Mouse (Mus musculus) liver, adult 2 months (tissue): ENCODE results near the gene Prickle2. TPM values are rescaled to one million over a fixed set of nuclear protein-coding genes. Genes with fewer than 3 reads are reported as not detected.

ENCODE experiments used
- DNase-seq: peaks from one replicate; pipeline ENCODE4 v3.0.0-alpha.2; 2011; ENCODE audit warnings: low read depth, low spot score; ENCODE audit errors: extremely low read depth
- H3K27ac ChIP-seq: fragments of 200-500 bp; replicated peaks from 2 replicates; pipeline ENCODE4 v1.5.1; 2012; ENCODE audit warnings: low read depth, mild to moderate bottlenecking, control low read depth, inconsistent platforms, low read length; ENCODE audit not compliant: insufficient read depth
- H3K27me3 ChIP-seq: fragments of 200-500 bp; 2 replicates; pipeline ENCODE4 v1.6.1; 2012; ENCODE audit warnings: mild to moderate bottlenecking, moderate library complexity, low read length, inconsistent platforms; ENCODE audit not compliant: control insufficient read depth, insufficient read depth
- H3K36me3 ChIP-seq: fragments of 200-500 bp; 2 replicates; pipeline ENCODE4 v1.6.1; 2012; ENCODE audit warnings: low read length, inconsistent platforms; ENCODE audit not compliant: control insufficient read depth, insufficient read depth
- H3K4me1 ChIP-seq: fragments of 200-500 bp; 2 replicates; pipeline ENCODE4 v1.6.1; 2011; ENCODE audit warnings: low read length; ENCODE audit not compliant: control insufficient read depth, insufficient read depth
- H3K4me3 ChIP-seq: fragments of 200-500 bp; 2 replicates; pipeline ENCODE4 v1.5.1; 2011; ENCODE audit warnings: low read depth, mild to moderate bottlenecking, control low read depth, low read length, moderate library complexity; ENCODE audit not compliant: insufficient read depth
- H3K79me2 ChIP-seq: fragments of 200-500 bp; 2 replicates; pipeline ENCODE4 v1.6.1; 2012; ENCODE audit warnings: inconsistent platforms, mild to moderate bottlenecking, low read length, moderate library complexity; ENCODE audit not compliant: control insufficient read depth, insufficient read depth
- H3K9ac ChIP-seq: fragments of 200-500 bp; 2 replicates; pipeline ENCODE4 v1.6.1; 2012; ENCODE audit warnings: low read depth, mild to moderate bottlenecking, control low read depth, inconsistent platforms, low read length
- CTCF ChIP-seq: fragments of 200-500 bp; IDR thresholded peaks from 2 replicates; pipeline ENCODE4 v1.5.1; 2011; ENCODE audit warnings: low read depth, low read length, control low read depth
- POLR2A ChIP-seq: fragments of 200-500 bp; IDR thresholded peaks from 2 replicates; pipeline ENCODE4 v1.6.1; 2011; ENCODE audit warnings: low read length, control low read depth; ENCODE audit not compliant: insufficient read depth; ENCODE audit errors: extremely low read depth
- WGBS: fragments of 180-500 bp; shearing (Covaris S2); methylation state at CpG from one replicate; pipeline ENCODE4 v1.1.7; 2018; 5-methylcytosine and 5-hydroxymethylcytosine counted together
- polyA plus RNA-seq: library from polyadenylated mRNA; depleted of rRNA; stranded (reverse); fragments of >200 nt; gene quantifications from 2 replicates; pipeline ENCODE4 v1.2.3, GENCODE M21; 2012
- total RNA-seq: library from RNA; depleted of rRNA; stranded (reverse); fragments of >200 nt; gene quantifications from 2 replicates; pipeline ENCODE4 v1.2.3, GENCODE M21; 2014

The Prickle2 gene
- total and polyA plus RNA-seq, 2 experiments: 0.42 to 1.1 TPM

- H3K4me3 ChIP-seq: no peak overlapping the region
- H3K27ac ChIP-seq: no peak overlapping the region
- 73% methylated on average over 4 of the region's 4 CpGs for WGBS
- no peaks in the 10 kb centered on the region for H3K79me2 ChIP-seq
- H3K36me3 ChIP-seq: no peaks in the 10 kb centered on the region
- DNase-seq: no peak
- H3K27me3 ChIP-seq: no peaks in the 10 kb centered on the region
- H3K9ac ChIP-seq: no peak overlapping the region
- no peak for TF ChIP-seq CTCF
- no peaks in the 10 kb centered on the region for H3K4me1 ChIP-seq
Measured at GRCm38 (mm10) chr6:92575227-92575626, 130.7 kb downstream of the Prickle2 start.

DNA sequence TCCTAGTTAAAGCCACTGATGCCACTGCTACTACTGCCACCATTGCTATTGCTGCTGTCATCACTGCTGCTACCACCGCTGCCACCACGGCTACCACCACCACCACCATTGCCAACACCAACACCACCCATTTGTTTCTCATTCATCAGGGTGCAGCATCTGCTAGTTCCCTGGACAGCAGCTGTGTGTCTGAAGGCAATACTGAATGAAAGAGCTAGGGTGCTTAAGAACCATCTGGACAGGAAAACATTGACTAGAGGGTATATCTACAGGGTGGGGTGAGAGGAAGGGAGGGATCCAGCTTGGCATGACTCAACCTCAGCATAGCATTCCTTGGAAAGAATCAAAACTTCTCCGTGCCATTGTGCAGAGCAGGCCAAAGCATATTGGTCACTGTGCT is 133.8 kb downstream of the Prickle2 start:
- Histone ChIP-seq H3K27ac (no peak overlapping the region), H3K4me3 (no peak overlapping the region), H3K9ac (no peak overlapping the region), H3K79me2 (no peaks in the 10 kb centered on the region), H3K36me3 (no peaks in the 10 kb centered on the region), H3K27me3 (no peaks in the 10 kb centered on the region), H3K4me1 (no peaks in the 10 kb centered on the region)
- 85% methylated on average over 3 of the region's 3 CpGs for WGBS
- no peak for DNase-seq
- TF ChIP-seq POLR2A (no peak), CTCF (no peak)

DNA sequence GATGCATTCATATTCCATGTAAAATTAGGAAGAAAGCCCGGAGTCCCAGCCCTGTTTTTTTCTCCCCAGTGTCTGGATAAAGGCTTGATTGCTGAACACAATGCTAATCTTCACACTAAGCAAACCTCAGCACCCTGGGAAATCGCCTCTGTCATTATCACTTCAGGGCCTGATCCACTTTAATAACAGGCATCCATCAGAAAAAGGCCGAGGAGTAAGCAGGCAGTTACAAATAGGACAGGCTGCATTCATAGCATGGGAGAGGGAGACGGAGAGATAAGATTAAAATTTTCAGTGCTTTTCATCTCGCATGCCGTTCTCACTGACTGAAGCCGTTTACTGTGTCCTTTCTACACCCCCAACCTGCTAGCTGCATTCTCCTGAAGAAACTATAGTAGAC is 135.9 kb downstream of the Prickle2 start:
- Histone ChIP-seq H3K27ac (no peak overlapping the region), H3K4me3 (no peak overlapping the region), H3K27me3 (no peaks in the 10 kb centered on the region), H3K36me3 (no peaks in the 10 kb centered on the region), H3K79me2 (no peaks in the 10 kb centered on the region), H3K9ac (no peak overlapping the region), H3K4me1 (no peaks in the 10 kb centered on the region)
- 61% methylated on average over 7 of the region's 7 CpGs for WGBS
- TF ChIP-seq CTCF (no peak), POLR2A (no peak)
- DNase-seq: no peak

DNA sequence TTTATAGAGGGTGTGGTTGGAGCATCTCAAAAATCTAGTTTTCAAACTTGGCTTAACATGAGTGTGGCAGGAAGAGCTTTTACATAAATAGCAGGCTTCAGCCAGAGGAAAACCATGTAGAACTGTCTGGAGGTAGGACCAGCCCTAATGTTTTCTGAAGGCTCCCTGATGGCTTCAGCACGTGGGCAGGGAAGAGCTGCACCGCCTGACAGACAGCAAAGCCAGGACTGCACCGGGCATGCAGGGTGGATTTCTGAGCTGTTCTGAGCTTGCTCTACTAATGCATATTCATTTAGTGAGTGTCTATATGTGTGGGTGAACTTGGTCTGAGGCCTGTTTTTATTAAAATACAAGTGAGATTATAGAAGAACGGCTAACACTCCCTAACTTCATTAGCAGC is 136.7 kb downstream of the Prickle2 start:
- Histone ChIP-seq H3K79me2 (no peaks in the 10 kb centered on the region), H3K4me3 (no peak overlapping the region), H3K9ac (no peak overlapping the region), H3K4me1 (no peaks in the 10 kb centered on the region), H3K36me3 (no peaks in the 10 kb centered on the region), H3K27ac (no peak overlapping the region), H3K27me3 (no peaks in the 10 kb centered on the region)
- no peak for DNase-seq
- no peak for TF ChIP-seq POLR2A
- TF ChIP-seq CTCF: no peak
- WGBS: 81% methylated on average over 4 of the region's 4 CpGs

- Histone ChIP-seq H3K36me3 (no peaks in the 10 kb centered on the region), H3K79me2 (no peaks in the 10 kb centered on the region), H3K27ac (no peak overlapping the region), H3K9ac (no peak overlapping the region), H3K27me3 (no peaks in the 10 kb centered on the region), H3K4me3 (no peak overlapping the region), H3K4me1 (no peaks in the 10 kb centered on the region)
- 100% methylated on average over 1 of the region's 1 CpGs for WGBS
- TF ChIP-seq POLR2A (no peak), CTCF (no peak)
- DNase-seq: no peak
Measured at GRCm38 (mm10) chr6:92559261-92559660, 146.7 kb downstream of the Prickle2 start.

- no peaks in the 10 kb centered on the region for H3K4me1 ChIP-seq
- no peaks in the 10 kb centered on the region for H3K36me3 ChIP-seq
- TF ChIP-seq POLR2A (no peak), CTCF (no peak)
- H3K27me3 ChIP-seq: no peaks in the 10 kb centered on the region
- no peak overlapping the region for H3K4me3 ChIP-seq
- WGBS: 37% methylated on average over 2 of the region's 2 CpGs
- no peaks in the 10 kb centered on the region for H3K79me2 ChIP-seq
- H3K9ac ChIP-seq: no peak overlapping the region
- DNase-seq: peak; percentile 84
- no peak overlapping the region for H3K27ac ChIP-seq
Measured at GRCm38 (mm10) chr6:92555675-92556074, 150.3 kb downstream of the Prickle2 start.

DNA sequence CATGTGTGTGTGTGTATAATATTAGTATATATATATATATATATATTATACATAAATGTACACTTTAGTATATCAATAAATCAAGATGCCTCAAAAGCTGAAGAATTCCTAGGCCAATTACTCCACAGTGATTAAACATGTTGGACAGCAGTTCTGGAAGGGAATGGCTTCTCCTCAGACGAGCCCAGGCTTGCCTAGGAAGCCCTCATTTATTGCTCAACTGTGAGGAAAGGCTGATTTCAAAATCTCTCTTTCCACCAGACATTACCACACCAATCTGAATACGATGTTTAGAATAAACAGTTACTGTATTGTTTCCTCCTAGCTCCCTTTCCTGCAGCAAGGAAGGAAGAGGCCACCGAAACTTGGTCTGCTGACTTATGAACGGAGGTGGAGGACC is 152.9 kb downstream of the Prickle2 start:
- WGBS: 72% methylated on average over 4 of the region's 4 CpGs

More for the DNA sequence above, 152.9 kb downstream of the Prickle2 start:
- no peaks in the 10 kb centered on the region for H3K36me3 ChIP-seq
- TF ChIP-seq POLR2A (no peak), CTCF (no peak)
- H3K27ac ChIP-seq: no peak overlapping the region
- no peaks in the 10 kb centered on the region for H3K4me1 ChIP-seq
- H3K79me2 ChIP-seq: no peaks in the 10 kb centered on the region
- no peak overlapping the region for H3K9ac ChIP-seq
- DNase-seq: no peak
- H3K4me3 ChIP-seq: no peak overlapping the region
- no peaks in the 10 kb centered on the region for H3K27me3 ChIP-seq
